Mouse (Mus musculus) heart, postnatal 4 days (tissue): ENCODE data around the gene Defb6. TPM values are rescaled to one million over a fixed set of nuclear protein-coding genes. Genes with fewer than 3 reads are reported as not detected.

Experiments
- DNase-seq: peaks from one replicate; pipeline ENCODE4 v3.0.0; 2021
- total RNA-seq, 2 experiments: library from RNA; stranded (reverse); gene quantifications; 2 replicates each; pipeline ENCODE4 v1.2.3; 2021

Gene Defb6
- total RNA-seq, result not detected

DNA sequence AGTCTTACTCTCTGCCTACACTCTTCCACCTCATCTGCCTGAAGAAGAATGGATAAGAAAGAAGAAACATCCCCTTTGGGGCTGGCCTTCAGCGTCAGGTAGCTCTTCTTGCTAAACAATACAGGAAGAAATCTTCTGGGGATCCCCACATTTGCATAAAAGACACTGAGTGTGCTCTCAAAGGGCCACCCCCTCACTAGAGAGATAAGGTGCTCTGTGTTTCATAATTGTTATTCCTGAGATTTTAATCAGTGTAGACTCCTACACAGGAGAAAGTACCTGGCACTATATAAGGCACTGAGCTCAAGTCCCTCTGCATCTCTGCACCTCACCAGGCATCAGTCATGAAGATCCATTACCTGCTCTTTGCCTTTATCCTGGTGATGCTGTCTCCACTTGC lies at the start of gene Defb6:
Defb6 (plus strand) TSS at position 318 of the 400 bp plus-strand sequence.
- no peak for DNase-seq

DNA sequence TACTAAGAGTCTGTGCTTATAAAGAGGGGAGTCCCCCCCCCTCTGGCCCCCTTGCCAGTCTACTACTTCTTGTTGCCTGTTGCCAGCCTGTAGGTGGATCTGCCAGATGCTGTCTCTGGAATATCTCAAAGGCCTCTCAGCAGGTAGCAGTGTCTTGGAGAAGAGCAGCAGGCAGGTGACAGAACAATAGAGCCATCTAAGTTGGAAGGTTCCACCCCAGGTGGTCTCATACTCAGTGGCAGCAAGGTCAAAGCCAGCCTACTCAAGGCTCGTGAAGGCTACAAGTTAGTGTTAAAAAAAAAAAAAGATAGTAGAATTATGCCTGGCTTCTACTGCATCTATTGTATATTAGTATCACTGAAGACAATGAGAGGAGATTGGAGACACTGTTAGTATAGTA lies 12.8 kb downstream of the Defb6 start:
- no peak for DNase-seq

DNA sequence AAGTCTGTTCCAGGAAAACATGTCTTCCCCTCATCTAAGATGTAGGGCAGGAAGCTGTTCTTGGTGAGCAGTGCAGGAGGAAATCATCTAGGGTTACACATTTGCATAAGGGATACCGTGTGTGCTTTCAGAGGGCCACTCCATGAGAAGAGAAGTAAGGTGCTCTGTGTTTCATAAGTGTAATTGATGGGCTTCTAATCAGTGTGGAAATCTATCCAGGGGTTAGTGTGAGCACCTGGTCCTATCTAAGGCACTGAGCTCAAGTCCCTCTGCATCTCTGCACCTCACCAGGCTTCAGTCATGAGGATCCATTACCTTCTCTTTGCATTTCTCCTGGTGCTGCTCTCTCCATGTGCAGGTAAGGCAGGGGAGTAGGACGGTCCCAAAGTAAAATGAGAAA lies 14.3 kb downstream of the Defb6 start, which contains the start of gene Defb46:
Defb46 (plus strand) TSS at position 301 of the 400 bp plus-strand sequence.
- DNase-seq, result no peak

DNA sequence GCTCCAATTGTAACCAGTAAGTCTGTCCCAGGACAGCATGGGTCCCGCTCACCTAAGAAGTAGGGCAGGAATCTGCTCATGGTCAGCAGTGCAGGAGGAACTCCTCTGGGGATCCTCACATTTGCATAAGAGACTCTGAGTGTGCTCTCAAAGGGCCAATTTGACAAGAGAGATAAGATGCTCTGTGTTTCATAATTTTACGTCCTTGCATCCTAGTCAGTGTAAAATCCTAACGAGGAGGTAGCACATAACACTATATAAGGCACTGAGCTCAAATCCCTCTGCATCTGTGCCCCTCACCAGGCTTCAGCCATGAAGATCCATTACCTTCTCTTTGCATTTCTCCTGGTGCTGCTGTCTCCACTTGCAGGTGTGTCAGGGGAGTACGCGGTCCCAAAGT lies 22.0 kb downstream of the Defb6 start, which contains the start of gene Defb5:
Defb5 (plus strand) TSS at position 301 of the 400 bp plus-strand sequence.
- DNase-seq, result no peak

DNA sequence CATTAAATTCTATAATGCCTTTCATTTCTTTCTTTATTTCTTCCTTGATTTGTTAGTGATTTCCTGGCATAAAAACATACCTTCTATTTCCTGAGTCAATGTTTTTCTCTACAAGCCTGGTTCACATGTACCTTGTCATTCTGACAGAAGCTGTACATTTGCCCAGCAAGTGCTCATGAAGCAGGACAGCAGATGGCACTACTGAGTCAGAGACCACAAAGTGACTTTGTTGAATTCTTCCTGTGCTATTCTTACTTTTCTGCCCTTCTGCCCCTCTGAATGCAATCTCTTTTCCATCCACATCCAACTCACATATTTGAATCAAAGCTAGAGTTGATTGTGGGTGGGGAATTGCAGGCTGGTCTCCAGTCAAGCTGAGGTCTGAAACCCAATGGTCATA lies 32.9 kb downstream of the Defb6 start:
- DNase-seq, result no peak

DNA sequence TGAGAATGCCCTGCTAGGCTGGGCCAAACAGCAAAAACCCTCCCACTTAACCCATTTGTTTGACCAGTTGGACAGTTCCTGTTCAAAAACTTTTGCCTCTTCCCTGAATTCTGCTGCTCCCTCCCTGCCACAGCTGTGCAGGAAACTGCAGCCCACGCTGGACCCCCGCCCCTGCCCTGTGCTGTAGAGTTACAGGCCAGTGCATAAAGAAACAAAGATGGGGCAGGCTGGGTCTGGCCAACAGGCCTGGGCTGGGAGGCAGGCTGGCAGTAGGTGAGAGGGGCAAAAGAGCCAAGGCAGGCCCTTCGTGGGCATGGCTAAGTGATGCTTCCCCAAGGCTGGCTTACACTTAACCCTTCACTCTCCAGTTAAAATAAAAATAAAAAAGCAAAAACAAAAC lies 34.4 kb downstream of the Defb6 start:
- no peak for DNase-seq

Other genes with a start within 250 kb of the Defb6 start
- gene Defb40, start 247.2 kb upstream of the Defb6 start, total RNA-seq, result not detected
- gene Defb37, start 234.4 kb upstream of the Defb6 start, total RNA-seq, result not detected
- not detected for gene Defb38, start 198.9 kb upstream of the Defb6 start, total RNA-seq
- not detected for gene Defb39, start 160.7 kb upstream of the Defb6 start, total RNA-seq
- not detected for gene Defb12, start 110.6 kb upstream of the Defb6 start, total RNA-seq
- not detected for gene Defb34, start 101.7 kb upstream of the Defb6 start, total RNA-seq
- gene Gm45826, start 84.7 kb upstream of the Defb6 start, total RNA-seq, result not detected
- not detected for gene Defb14, start 31.1 kb upstream of the Defb6 start, total RNA-seq
- gene Defb4, start 26.8 kb upstream of the Defb6 start, total RNA-seq, result not detected
- gene Defb46, start 14.4 kb downstream of the Defb6 start, total RNA-seq, result not detected
- not detected for gene Defb5, start 22.1 kb downstream of the Defb6 start, total RNA-seq
- not detected for gene Defb3, start 67.9 kb downstream of the Defb6 start, total RNA-seq
- not detected for gene Defb8, start 222.1 kb downstream of the Defb6 start, total RNA-seq